Mouse (Mus musculus) embryonic stem cell, embryonic (primary cell): ENCODE measurements around the gene Acss1.

Experiments
- CTCF ChIA-PET, 4 experiments: fragments of 300-600 bp in 2 of 4; fragments of 350-600 bp in 2 of 4; sonication (Branson Sonifier 250); formaldehyde crosslinking; loops; one replicate each; lab custom pipeline; 2022; ENCODE audit warnings: inconsistent platforms in 2 of 4; lab: Charles Lee
- POLR2A ChIA-PET, 4 experiments: fragments of 300-600 bp in 2 of 4; fragments of 350-600 bp in 2 of 4; sonication (Branson Sonifier 250); formaldehyde crosslinking; loops; one replicate each; lab custom pipeline; 2022; ENCODE audit warnings: antibody characterized with exemption in 4 of 4, inconsistent platforms in 1 of 4; lab: Charles Lee

The Acss1 gene

GRCm38 (mm10) chr2:150671609-150672290, 3.5 kb upstream of the Acss1 start:
- ChIA-PET CTCF (interaction anchor here in 1 of 4 experiments (0.8 to 1.2 kb wide), 2 partner anchors 61 to 113 kb away, joined by 3 to 4 read pairs; no protein-coding TSS in a partner anchor), POLR2A (interaction anchor here in 3 of 4 experiments (0.6 to 21.1 kb wide), 9 partner anchors 11 to 71 kb away, joined by 3 to 471 read pairs (median 4); partner anchors contain the start of gene Apmap (in 2 of the 3))

- CTCF ChIA-PET: no interaction called here
- POLR2A ChIA-PET: interaction anchor here in 3 of 4 experiments (1.2 to 21.1 kb wide), 5 partner anchors 10 to 61 kb away, joined by 3 to 471 read pairs (median 5); no protein-coding TSS in a partner anchor
Measured at GRCm38 (mm10) chr2:150670926-150671325, 2.6 kb upstream of the Acss1 start.

GRCm38 (mm10) chr2:150669454-150670045, 1.2 kb upstream of the Acss1 start:
- CTCF ChIA-PET: interaction anchor here in 3 of 4 experiments (1.1 to 2.1 kb wide), 3 partner anchors 9 kb away, joined by 3 to 8 read pairs (median 5); no protein-coding TSS in a partner anchor

GRCm38 (mm10) chr2:150668956-150669355, 656 bp upstream of the Acss1 start:
- CTCF ChIA-PET: interaction anchor here (0.5 to 2.1 kb wide), 8 partner anchors 8 to 1574 kb away, joined by 3 to 8 read pairs (median 4); partner anchors contain the start of gene Apmap (in 1 of the 4)
- POLR2A ChIA-PET: interaction anchor here (0.7 to 21.1 kb wide), 30 partner anchors 8 to 1794 kb away, joined by 3 to 471 read pairs (median 6); partner anchors contain the start of genes Apmap (in 2 of the 4), Abhd12 (in 1 of the 4), Cst7 (in 1 of the 4) and Entpd6 (in 1 of the 4)

More at GRCm38 (mm10) chr2:150669454-150670045, 1.2 kb upstream of the Acss1 start:
- POLR2A ChIA-PET: interaction anchor here (0.7 to 21.1 kb wide), 21 partner anchors 9 to 1795 kb away, joined by 3 to 471 read pairs (median 8); partner anchors contain the start of genes Apmap (in 1 of the 4), Cst7 (in 1 of the 4), Entpd6 (in 1 of the 4) and Vsx1 (in 1 of the 4)

GRCm38 (mm10) chr2:150667065-150667819, 1.1 kb downstream of the Acss1 start:
- CTCF ChIA-PET: interaction anchor here (0.6 to 2.2 kb wide), 7 partner anchors 10 to 272 kb away, joined by 3 to 12 read pairs (median 3); partner anchors contain the start of gene Entpd6 (in 1 of the 4)

GRCm38 (mm10) chr2:150666723-150667064, 1.6 kb downstream of the Acss1 start:
- CTCF ChIA-PET: interaction anchor here in 2 of 4 experiments (1.0 to 2.2 kb wide), 3 partner anchors 10 to 12 kb away, joined by 3 to 12 read pairs (median 4); no protein-coding TSS in a partner anchor
- POLR2A ChIA-PET: interaction anchor here in 3 of 4 experiments (0.7 to 21.1 kb wide), 19 partner anchors 8 to 238 kb away, joined by 3 to 471 read pairs (median 10); partner anchors contain the start of genes Apmap (in 3 of the 3), Abhd12 (in 1 of the 3) and Gins1 (in 1 of the 3)

More at GRCm38 (mm10) chr2:150667065-150667819, 1.1 kb downstream of the Acss1 start:
- POLR2A ChIA-PET: interaction anchor here in 3 of 4 experiments (0.6 to 21.1 kb wide), 37 partner anchors 7 to 242 kb away, joined by 3 to 471 read pairs (median 6); partner anchors contain the start of genes Apmap (in 3 of the 3), Abhd12 (in 2 of the 3), Entpd6 (in 2 of the 3) and Gins1 (in 1 of the 3)

- ChIA-PET POLR2A (interaction anchor here (0.6 to 21.1 kb wide), 26 partner anchors 7 to 374 kb away, joined by 3 to 471 read pairs (median 6); partner anchors contain the start of genes Abhd12 (in 1 of the 4), Apmap (in 1 of the 4), Gins1 (in 1 of the 4) and Nanp (in 1 of the 4)), CTCF (interaction anchor here in 2 of 4 experiments (0.6 to 2.2 kb wide), 6 partner anchors 9 to 58 kb away, joined by 3 to 12 read pairs (median 3); partner anchors contain the start of gene Apmap (in 1 of the 2))
Measured at GRCm38 (mm10) chr2:150665534-150666451, 2.5 kb downstream of the Acss1 start.

- CTCF ChIA-PET: interaction anchor here in 2 of 4 experiments (0.9 to 2.2 kb wide), 4 partner anchors 8 to 57 kb away, joined by 3 to 12 read pairs (median 3); partner anchors contain the start of gene Apmap (in 1 of the 2)
Measured at GRCm38 (mm10) chr2:150665006-150665405, 3.3 kb downstream of the Acss1 start.

GRCm38 (mm10) chr2:150664152-150664920, 4.0 kb downstream of the Acss1 start:
- ChIA-PET CTCF (interaction anchor here in 1 of 4 experiments (1.1 kb wide), 1 partner anchor 75 kb away, joined by 3 read pairs; no protein-coding TSS in a partner anchor), POLR2A (interaction anchor here (0.6 to 27.4 kb wide), 17 partner anchors 1 to 1988 kb away, joined by 3 to 471 read pairs (median 8); partner anchors contain the start of genes Acss1 (in 2 of the 4), Apmap (in 2 of the 4), Nanp (in 1 of the 4) and Ninl (in 1 of the 4))

More at GRCm38 (mm10) chr2:150665006-150665405, 3.3 kb downstream of the Acss1 start:
- POLR2A ChIA-PET: interaction anchor here in 3 of 4 experiments (0.6 to 21.1 kb wide), 21 partner anchors 6 to 1988 kb away, joined by 3 to 471 read pairs (median 6); partner anchors contain the start of genes Apmap (in 1 of the 3), Nanp (in 1 of the 3) and Ninl (in 1 of the 3)

GRCm38 (mm10) chr2:150663255-150663654, 5.0 kb downstream of the Acss1 start:
- ChIA-PET POLR2A (interaction anchor here in 3 of 4 experiments (0.7 to 27.4 kb wide), 13 partner anchors 2 to 375 kb away, joined by 3 to 471 read pairs (median 8); partner anchors contain the start of genes Acss1 (in 2 of the 3), Apmap (in 2 of the 3), Nanp (in 1 of the 3) and Ninl (in 1 of the 3)), CTCF (interaction anchor here in 2 of 4 experiments (0.7 to 1.1 kb wide), 2 partner anchors 12 to 74 kb away, joined by 3 read pairs; no protein-coding TSS in a partner anchor)

- ChIA-PET CTCF (interaction anchor here in 2 of 4 experiments (0.6 kb wide), 2 partner anchors 88 to 405 kb away, joined by 3 to 6 read pairs; no protein-coding TSS in a partner anchor), POLR2A (interaction anchor here in 3 of 4 experiments (1.3 to 27.4 kb wide), 11 partner anchors 3 to 351 kb away, joined by 5 to 471 read pairs (median 14); partner anchors contain the start of genes Acss1 (in 2 of the 3), Apmap (in 1 of the 3) and Entpd6 (in 1 of the 3))
Measured at GRCm38 (mm10) chr2:150662007-150662406, 6.3 kb downstream of the Acss1 start.

- POLR2A ChIA-PET: interaction anchor here (0.6 to 27.4 kb wide), 47 partner anchors 4 to 442 kb away, joined by 3 to 471 read pairs (median 6); partner anchors contain the start of genes Acss1 (in 3 of the 4), Apmap (in 3 of the 4), Abhd12 (in 2 of the 4) and Entpd6 (in 2 of the 4)
- CTCF ChIA-PET: interaction anchor here in 3 of 4 experiments (0.6 to 2.0 kb wide), 8 partner anchors 8 to 340 kb away, joined by 3 to 9 read pairs (median 4); partner anchors contain the start of gene Entpd6 (in 2 of the 3)
Measured at GRCm38 (mm10) chr2:150660668-150661451, 7.4 kb downstream of the Acss1 start.

- CTCF ChIA-PET: interaction anchor here in 2 of 4 experiments (0.6 to 2.0 kb wide), 4 partner anchors 15 to 341 kb away, joined by 3 to 9 read pairs (median 3); partner anchors contain the start of gene Entpd6 (in 1 of the 2)
- POLR2A ChIA-PET: interaction anchor here (0.6 to 27.4 kb wide), 38 partner anchors 5 to 379 kb away, joined by 3 to 471 read pairs (median 7); partner anchors contain the start of genes Acss1 (in 3 of the 4), Abhd12 (in 2 of the 4), Apmap (in 2 of the 4) and Nanp (in 2 of the 4)
Measured at GRCm38 (mm10) chr2:150660049-150660448, 8.3 kb downstream of the Acss1 start.
